Mouse (Mus musculus): ENCODE measurements around the gene Ank3.

DNA sequence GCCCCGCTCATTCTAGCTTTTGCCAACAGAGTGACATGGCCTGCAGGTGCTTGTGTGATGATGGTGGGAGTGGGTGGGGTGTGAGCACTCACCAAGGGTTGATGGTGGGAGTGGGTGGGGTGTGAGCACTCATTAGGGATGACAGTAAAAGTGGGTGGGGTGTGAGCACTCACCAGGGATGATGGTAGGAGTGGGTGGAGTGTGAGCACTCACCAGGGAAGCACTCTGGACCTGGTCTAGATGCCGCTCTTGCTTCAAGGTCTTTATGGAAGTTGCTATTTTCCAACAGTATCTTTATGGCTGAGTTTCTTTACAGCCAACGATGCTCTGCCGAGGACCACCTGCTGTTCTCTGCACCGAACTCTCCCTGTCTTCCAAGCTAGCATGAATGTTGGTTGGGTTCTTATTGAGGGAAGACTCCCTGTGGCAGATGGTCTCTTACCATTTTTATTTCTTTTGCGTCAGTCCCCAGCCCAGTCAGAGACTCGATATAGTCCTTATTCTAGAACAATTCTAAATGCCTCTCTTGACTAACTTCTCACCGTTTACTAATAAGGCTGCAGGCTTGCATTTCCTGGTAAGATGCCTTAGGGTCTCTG is 456.1 kb downstream of the Ank3 start:
- TF ChIP-seq CTCF (IDR thresholded peaks at IDR 0.05; ENCODE audit: low read depth): no peak
- TF ChIP-seq EP300 (IDR thresholded peaks at IDR 0.05; ENCODE audit: low read depth): no peak

All from liver, postnatal 0 days (tissue).